Mouse (Mus musculus): Measurements from ENCODE around the gene Wdr47.
"Not testable (repeated sequence)": the region's sequence is repeated elsewhere in the genome, so short reads cannot be mapped to it uniquely, and the experiment has no call there.

The Wdr47 gene

DNA sequence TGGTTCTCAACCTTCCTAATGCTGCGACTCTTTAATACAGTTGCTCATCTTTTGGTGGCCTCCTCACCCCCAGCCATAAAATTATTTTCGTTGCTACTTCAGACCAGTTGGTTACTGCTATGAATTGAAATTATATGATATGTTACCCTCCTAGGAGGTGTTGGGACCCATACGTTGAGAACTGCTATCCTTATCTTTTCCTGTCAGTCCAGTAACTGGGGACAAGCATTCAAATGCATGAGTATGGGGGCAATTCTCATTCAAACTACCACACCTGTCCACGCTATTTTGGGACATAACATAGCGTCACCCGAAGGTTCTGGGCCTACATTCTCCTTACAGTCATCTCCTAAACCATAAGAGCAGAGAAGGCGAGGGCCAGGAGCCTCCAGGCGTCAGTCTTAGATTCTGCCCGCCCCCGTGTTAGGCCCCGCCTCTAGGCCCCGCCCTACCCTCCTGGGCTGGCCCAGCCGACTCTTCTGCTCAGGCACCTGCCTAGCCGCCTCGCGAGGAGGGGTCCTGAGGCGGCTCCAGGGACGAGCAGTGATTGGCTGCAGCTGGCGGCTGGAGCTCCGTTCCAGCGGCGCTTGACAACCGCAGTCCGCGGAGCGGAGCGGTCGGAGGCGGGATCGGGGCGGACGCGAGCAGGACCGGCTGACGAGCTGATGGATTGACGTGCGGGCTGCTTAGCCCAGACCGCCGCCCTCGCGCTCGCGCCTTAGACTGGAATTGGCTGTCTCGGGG, at the start of gene Wdr47:
Gene Wdr47 (plus strand): TSS at position 494 of the 744 bp plus-strand sequence.
- peak; percentile 98 for DNase-seq

DNA sequence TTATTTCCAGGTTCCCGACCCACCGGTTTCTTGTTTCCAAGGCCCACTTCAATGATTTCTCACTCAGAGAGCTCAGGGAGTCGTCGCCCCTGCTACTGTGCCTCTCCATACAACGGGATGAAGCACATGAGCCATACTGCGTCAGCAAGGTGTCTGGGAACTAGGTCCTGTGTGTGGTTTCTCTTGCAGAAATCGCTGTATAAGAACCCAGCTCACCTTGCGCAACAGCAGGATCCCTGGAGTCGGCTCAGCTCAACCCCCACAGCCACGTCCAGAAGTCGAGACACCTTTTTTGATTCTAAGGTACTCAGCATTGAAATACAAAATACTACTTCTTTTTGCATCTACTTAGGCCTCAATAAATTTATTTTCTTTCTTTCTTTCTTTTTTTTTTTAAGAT, 48.8 kb upstream of the Wdr47 start:
- DNase-seq: no peak

DNA sequence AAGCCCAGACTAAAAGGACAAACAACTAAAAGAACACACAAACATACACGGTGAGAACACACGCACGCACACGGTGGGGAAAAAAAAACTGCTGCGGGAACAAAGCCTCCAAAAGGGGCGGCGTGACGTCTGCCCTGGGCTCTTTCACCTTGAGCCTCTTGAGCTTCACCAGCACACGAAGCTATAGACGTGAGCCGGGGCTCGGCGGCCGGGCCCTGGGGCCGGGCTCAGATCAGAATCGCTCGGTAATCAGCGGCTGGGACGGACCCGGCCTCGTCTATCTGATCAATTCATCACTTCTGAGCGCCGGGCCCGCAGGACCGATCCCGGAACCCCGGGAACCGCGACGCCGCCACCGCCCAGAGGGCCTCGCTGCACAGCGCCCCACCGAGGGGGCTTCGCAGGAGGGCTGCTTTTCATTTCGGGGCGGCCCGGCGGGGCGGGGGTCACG, 36.9 kb upstream of the Wdr47 start:
- DNase-seq: no peak

DNA sequence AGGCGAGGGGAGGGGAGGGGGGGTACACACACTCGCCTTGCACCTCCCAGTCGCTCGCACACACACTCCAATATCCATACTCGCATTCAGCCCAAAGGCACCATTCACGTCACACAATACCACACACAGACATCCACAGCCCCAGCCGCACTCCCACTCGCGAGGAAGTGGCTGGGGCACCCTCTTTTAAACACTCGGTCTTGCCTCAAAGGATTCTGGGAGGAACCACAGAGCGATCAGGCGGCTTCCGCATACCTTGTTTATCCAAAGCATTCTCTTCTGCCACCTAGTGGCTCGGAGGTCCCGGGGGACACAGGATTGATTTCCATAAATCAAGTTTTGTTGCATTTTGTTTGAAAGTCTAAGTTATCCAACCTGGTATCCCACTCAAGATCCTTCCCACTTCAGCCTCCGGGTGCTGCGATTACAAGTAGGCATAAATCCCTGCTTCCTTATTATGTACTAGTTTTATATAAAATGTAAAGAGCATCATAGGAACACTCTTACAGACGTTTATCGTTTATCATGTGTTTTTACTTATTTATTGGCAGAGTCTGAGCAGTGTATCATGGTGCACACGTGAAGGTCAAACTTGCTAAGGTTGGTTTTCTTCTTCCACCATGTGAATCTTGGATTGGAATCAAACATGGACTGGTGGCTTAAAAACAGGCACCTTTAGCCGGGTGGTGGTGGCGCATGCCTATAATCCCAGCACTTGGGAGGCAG, 36.3 kb upstream of the Wdr47 start:
- peak; percentile 97 for DNase-seq

DNA sequence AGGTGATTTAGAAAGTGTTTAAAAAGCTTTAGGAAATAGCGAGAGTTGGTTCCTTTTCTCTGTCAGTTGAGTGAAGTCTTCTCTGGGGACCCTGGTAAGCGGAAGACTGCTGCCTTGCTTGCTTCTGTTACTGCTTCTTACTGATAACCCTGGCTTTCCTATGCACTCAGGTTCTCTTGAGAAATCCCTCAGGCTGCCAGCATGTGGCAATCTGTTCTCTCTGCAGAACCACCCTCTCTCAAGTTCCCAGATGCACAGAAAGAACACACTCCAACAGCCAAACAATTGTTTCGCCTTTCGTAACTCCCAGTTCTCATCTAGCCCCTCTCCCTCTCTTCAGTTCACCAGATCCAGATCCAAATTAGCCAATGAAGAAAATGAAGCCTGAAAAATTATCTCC, 33.2 kb upstream of the Wdr47 start:
- no peak for DNase-seq

DNA sequence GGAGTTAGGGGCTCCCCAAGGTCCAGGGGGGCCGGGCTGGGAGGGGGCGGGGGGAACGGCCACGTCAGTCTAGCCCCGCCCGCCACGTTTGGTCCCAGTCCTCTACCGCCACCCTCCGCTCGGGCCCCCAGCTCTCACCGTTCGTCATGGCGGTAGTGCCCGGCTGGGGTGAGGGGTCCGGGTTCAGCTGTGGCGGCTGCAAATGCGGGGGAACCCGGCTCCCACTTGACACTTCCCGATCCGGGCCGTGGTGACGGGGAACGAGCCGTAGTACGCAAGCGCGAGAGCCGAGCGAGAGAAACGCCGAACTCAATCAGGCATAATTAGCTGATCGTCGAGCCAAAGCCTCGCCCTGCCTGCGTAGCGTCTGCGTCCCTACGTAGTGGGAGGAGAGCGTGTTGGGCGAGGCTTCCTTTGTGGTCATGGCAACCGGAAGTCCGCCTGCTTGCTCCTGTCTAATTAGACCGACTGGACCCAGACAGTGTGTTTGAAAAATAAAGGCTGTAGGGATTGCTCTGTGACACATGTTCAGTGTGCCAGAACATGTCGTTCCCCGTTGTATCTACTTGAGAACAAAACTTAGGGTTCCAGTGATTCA, 28.8 kb upstream of the Wdr47 start, which contains the start of gene Tmem167b:
Gene Tmem167b (minus strand): TSS at position 334 of the 598 bp plus-strand sequence.
- DNase-seq: peak; percentile 99

DNA sequence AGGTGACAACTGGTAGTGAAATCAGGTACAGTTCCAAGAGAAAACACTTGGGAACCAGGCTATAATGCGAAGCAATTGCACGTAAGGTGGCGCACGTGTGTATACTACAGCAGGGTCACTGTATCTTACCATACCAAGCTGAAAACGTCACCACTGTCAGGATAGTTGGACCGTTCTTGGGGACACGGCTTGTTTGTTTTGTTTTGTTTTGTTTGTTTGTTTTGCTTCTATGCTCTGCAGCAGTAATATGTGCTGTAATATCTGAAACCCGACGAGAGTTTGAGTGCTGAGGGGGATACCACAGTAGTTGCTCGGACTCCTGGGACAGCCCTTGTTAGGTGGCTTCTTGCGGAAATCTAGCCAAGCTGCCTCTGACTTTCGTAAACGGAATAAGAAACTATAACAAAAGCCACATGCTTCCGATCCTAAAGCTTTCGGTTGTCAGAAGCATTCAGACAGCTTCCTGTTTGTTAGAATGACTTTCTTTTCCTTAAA, 28.3 kb upstream of the Wdr47 start:
- peak; percentile 37 for DNase-seq

DNA sequence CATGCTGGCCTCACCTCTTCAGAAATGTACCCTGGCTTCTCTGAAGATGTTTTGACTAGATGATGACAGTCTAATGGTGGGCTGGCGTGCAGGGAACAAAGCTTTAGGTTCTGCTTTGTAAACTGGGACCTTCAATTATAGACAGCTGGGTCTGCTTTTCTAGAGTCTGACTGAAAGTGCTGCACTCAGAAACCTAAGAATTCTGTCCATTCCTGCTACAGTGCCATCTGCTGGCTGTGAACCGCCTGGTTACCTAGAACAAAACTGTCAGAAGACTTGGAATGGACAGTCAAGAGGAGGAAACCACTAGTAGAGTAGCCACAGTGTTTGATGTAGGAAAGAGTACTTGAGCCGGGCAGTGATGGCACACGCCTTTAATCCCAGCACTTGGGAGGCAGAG, 27.8 kb upstream of the Wdr47 start:
- peak; percentile 93 for DNase-seq

DNA sequence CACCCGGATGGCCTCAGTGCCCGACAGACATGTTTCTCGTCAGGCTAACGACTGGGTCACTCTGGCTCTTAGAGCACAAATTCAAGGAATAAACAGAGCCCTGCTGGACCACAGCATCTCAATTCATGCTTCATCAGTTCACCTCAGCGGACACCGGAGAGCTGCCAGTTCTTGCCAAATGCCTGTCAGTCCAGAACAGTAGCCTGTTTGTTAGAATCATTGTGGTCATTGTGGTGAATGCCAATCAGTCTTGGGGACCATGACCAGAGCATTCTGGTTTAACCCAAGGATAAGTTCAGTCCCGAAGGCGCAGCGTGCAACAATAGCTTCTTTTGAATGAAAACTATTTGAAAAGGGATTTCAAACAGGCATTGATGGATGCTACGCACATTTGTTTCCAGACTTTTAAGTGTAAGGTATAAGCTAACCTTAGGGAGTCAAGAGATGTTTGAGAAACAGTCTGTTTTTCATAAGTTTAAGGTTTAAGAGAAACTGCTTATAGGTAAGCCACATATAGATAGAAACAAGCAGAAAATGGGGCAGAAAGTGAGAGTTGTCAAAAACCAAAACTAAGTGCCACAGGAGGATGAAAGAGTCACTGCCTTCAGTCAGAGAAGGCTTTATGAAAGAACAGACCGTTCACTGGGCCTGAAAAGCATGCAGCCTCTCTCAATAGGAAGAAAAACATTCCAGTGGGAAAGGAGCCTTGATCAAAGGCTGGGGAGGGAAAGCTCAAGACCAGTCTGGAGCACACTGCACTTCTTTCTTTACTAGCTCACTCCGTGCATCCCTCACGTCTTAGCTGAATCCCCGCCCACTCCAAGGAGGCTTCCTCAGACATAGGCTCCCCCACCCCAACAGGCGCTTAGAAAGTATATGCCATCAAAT, 22.8 kb upstream of the Wdr47 start:
- no peak for DNase-seq

DNA sequence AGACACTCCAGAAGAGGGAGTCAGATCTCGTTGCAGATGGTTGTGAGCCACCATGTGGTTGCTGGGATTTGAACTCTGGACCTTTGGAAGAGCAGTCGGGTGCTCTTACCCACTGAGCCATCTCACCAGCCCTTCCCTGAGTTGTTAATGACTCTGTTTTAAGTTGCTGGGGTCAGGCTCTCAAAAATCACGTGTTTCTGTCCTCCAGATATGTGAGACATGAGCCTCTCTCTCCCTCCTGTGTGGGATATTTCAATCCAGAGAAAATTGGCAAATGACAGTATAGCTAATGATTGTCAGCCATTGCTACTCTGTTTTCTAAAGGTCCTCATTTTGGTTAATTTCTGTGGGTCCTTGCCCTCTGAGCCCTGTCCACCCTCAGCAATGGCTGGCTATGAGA, 21.4 kb upstream of the Wdr47 start:
- DNase-seq: not testable (repeated sequence)

DNA sequence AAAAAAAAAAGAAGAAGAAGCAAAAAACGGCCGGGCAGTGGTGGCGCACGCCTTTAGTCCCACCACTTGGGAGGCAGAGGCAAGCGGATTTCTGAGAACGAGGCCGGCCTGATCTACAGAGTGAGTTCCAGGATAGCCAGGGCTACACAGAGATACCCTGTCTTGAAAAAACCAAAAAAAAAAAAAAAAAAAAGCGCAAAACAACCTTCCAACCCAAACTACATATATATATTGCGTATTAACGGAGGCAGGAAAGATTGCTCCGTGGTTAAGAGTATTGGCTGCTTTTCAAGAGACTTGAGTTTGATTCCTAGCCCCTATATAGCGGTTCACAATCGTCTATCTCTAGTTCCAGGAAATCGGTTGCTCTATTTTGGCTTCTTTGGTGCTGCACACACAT, 20.3 kb upstream of the Wdr47 start:
- no peak for DNase-seq

DNA sequence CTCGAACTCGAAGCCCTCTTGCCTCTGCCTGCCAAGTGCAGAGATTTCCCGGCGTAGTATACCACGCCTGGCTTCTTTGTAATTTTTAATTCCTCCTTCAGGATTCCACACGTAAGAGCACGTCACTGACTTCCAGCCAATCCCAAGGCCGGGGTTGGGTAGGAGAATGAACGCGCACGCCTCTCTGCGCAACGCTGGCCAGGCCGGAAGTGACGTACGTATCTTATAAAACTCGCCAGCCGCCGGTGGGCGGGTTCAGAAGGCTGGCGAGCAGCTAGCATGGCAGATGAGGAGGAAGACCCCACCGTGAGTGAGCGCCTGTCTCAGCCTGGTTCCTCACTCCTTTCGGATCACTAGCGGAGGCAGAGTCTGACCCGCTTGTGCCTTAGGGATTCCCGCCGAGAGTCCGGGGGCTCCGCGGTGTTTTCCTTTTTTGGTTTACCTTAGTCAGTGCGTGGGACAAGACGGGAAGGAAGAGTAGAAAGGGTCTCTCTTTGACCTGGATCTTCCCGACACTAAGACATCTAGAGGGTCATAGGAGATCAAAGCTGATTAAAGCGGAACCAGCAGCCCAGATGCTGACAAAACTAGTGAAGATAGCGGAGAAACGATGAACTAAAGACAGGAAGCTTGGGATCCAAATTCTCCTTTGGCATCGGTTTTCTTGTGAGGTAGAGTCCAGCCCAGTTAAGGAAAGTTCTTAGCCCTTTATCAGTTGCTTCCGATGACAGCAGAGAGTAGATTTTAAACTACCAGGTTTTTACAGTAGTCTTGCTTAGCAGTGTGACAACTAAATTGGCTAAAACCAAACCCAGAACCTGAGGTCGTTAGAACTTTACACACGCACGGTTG, 19.4 kb upstream of the Wdr47 start, which contains the start of gene Taf13:
Gene Taf13 (plus strand): TSS at position 256 of the 852 bp plus-strand sequence.
- peak; percentile 98 for DNase-seq

DNA sequence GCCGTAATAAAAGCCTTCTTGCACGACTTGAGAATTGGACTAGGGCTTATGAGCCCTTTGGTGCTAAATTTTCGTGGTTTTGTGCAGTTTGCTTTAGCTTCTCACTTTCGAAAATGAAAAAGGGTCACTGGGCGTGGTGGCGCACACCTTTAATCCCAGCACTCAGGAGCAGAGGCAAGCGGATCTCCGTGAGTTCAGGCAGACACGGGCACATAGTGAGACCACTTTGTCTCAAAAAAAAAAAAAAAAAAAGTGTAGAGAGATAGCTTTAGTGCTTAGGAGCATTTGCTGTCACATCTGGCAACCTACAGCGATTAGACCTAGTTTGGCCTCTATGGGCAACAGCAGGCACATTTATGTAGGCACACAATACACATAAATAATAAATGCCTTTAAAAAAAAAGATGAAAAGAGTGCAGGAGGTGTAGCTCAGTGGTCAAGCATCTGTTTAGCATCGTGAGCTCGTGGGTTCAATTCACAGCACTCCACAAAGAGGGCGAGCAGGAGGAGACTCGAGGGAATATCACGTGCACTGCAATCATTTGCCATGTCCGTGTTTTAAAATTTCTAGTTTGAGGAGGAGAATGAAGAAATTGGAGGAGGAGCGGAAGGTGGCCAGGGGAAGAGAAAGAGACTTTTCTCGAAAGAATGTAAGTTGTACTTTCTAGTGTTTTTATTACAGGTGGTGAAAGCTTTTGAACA, 18.6 kb upstream of the Wdr47 start:
- DNase-seq: no peak

DNA sequence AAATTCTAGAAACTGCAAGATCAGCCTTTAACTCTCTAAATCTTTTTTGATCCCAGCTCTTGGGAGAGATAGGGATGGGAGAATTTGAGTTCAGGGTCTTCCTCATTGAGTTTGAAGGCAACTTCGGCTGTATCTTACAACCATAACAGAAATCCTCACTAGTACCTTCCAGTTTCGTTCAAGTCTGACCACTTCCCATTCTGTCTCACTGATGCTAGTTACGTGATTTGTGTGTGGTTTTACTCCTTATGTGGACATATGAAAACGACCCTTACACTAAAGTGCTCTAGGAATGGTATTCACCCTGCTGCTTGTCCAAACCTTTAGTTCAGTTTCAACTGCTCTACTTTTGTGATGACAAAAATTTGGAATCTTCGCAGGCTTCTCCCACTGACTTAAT, 17.1 kb upstream of the Wdr47 start:
- no peak for DNase-seq

DNA sequence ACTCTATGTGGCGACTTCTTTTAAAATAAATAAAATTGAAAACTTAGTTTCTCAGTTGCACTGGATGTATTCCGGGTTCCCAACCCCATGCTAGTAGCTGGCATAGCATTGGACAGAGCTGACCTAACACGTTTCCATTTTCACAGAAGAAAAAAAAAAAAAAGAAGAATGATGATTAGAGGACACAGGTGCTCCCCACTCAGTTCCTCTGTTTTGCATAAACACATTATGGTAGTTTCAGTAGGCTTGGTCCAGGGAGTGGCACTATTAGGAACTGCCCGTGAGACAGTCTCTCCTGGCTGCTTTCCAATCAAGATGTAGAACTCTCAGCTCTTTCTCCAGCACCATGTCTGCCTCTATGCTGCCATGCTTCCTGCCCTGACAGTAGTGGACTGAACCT, 6.5 kb upstream of the Wdr47 start:
- no peak for DNase-seq

DNA sequence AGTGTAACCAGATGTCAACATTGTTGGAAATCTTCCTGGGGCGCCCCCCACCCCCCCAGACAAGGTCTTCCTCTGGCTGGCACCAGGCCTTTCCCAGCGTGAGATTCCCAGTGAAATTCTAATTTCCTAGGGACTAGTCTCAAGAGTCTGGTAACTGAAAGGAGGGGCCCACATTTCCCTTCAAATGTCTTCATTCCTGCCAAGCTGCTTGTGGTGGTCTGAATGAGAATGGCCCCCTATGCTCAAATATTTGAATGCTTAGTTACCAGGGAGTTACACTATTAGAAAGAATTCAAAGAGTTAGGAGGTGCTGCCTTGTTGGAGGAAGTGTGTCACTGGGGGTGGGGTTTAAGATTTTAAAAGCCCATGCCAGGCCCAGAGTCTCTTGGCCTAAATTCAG, 2.6 kb upstream of the Wdr47 start:
- DNase-seq: no peak

DNA sequence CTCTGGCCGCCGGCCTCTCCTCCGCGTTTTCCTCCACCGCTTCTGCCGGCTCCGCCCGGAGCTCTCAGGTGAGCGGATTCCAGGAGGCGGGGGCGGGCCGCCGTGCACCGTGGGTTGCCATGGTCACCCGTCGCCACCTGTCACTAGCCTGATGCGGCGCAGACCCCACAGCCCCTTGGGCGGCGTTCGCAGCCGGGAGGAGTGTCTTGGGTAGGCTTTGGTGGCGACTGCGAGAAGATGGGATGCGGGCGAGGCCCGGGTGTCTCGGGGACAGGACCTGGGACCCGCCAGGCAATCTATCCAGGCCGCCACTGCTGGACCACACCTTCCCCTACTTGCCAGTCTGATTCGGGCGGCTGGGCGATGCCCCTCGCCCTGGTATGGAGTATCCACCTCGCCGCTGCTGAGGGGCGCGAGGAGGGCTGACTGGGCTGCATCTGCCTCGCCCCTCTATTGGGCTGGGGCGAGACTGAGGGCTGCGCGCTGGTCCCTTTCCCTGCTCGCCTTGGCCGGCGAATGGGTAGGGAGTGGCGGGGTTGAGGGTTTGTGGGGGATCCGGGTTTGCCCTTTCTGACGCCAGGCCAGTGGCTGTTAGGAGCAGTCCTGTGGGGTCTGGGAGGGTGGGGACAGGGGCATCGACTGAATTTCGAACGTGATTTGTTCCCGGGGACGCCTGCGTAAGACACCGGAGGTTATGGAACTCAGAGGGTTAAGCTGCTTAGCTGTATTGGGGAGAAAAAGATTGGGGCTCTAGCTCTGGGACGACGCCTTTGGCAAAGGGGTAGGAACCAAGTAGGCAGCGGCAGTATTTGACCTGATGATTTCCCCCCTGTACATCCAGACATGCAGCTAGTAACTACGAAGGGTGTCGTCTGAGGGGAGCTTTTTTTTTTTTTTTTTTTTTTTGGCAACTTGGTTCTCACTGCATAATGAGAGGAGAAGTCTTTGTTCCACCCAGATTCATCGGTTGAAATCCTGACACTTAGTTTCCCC, 747 bp downstream of the Wdr47 start:
- no peak for DNase-seq

DNA sequence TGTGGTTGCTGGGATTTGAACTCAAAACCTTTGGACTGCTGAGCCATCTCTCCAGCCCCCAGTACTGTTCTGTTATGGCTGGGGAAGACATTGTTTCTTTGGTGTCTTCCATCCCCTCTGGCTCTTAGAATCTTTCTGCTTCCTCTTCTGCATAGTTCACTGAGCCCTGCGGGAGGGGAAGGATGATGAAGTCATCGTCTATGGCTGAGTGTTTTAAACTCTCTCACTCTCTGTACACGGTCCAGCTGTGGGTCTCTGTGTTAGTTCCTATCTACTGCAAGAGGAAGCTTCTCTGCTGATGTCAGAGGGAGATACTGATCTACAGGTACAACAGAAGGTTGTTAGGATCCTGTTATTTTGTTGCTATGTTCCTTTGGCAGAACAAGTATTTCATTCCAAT, 17.8 kb downstream of the Wdr47 start:
- DNase-seq: no peak

DNA sequence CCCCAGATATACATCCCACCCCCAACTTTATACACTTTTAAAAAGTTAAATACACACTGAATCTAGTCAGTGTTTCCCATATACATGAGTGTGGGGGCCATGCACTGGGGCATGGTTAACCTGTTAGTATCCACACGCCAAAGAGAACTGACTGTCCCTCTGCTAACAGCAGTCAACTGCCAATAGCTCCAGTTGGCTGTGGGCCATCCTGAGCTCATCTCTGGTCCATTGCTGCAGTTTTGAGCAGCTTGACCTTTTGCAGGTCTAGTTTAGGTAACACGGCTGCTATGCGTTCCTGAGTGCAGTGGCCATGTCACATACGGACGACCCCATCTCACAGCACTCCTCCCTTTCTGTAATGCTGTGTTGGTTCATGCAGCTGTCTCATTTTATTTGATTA, 43.7 kb downstream of the Wdr47 start:
- no peak for DNase-seq

DNA sequence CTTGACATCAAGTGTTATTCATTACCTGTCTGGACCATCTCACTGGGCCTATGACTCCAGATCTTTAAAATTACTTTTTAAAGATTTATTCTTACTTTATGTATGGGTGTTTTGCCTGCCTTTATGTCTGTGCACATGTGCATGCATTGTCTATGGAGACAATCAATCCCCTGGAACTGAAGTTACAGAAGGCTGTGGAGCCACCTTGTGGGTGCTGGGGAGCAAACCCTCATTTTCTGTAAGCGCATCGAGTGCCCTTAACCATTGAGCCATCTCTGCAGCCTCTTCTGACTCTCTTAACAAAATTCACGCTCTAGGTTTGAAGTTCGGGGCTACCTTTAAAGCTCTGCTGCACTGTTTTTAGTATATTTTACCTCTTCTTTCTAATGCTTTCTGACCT, 48.3 kb downstream of the Wdr47 start:
- DNase-seq: no peak
